Mouse (Mus musculus): Measurements from ENCODE around the gene Prol1. TPM values are rescaled to one million over a fixed set of nuclear protein-coding genes. Genes with fewer than 3 reads are reported as not detected.
"Not testable (repeated sequence)": the region's sequence is repeated elsewhere in the genome, so short reads cannot be mapped to it uniquely, and the experiment has no call there.

Gene Prol1
- total RNA-seq (2021) = not detected
- long read RNA-seq = 0 reads

GRCm38 (mm10) chr5:88317012-88317411, at the start of gene Prol1:
Gene Prol1, plus strand, starts transcription at chr5:88317312.
- DNase-seq (ENCODE audit: low spot score in 2 of 2) = no peak

- DNase-seq (ENCODE audit: low spot score in 2 of 2) = no peak
Measured at GRCm38 (mm10) chr5:88268619-88269018, 48.5 kb upstream of the Prol1 start, which contains the start of gene Gm7714. Gene Gm7714, plus strand, starts transcription at chr5:88268919.

GRCm38 (mm10) chr5:88311307-88311706, 5.8 kb upstream of the Prol1 start:
- DNase-seq (ENCODE audit: low spot score in 2 of 2) = not testable (repeated sequence)

- not testable (repeated sequence) for DNase-seq (ENCODE audit: low spot score in 2 of 2)
Measured at GRCm38 (mm10) chr5:88348533-88348932, 31.4 kb downstream of the Prol1 start.

- peak; percentile 1 to 78 for DNase-seq (ENCODE audit: low spot score in 2 of 2)
Measured at GRCm38 (mm10) chr5:88364768-88365167, 47.7 kb downstream of the Prol1 start.

GRCm38 (mm10) chr5:88366886-88367285, 49.8 kb downstream of the Prol1 start:
- no peak for DNase-seq (ENCODE audit: low spot score in 2 of 2)

- no peak for DNase-seq (ENCODE audit: low spot score in 2 of 2)
Measured at GRCm38 (mm10) chr5:88370578-88371232, 53.6 kb downstream of the Prol1 start.

GRCm38 (mm10) chr5:88372563-88372962, 55.5 kb downstream of the Prol1 start:
- no peak for DNase-seq (ENCODE audit: low spot score in 2 of 2)

GRCm38 (mm10) chr5:88375808-88376207, 58.7 kb downstream of the Prol1 start, which contains the start of gene Amtn:
Gene Amtn, plus strand, starts transcription at chr5:88376108.
- no peak for DNase-seq (ENCODE audit: low spot score in 2 of 2)

Other genes starting within 250 kb of the Prol1 start
- not detected for gene Smr2, start 230.8 kb upstream of the Prol1 start, total RNA-seq (2021)
- not detected for gene Gm11116, start 205.8 kb upstream of the Prol1 start, total RNA-seq (2021)
- gene Gm11115, start 163.2 kb upstream of the Prol1 start, total RNA-seq (2021) = not detected
- not detected for gene Gm7714, start 48.4 kb upstream of the Prol1 start, total RNA-seq (2021)
- gene Amtn, start 58.8 kb downstream of the Prol1 start, total RNA-seq (2021) = not detected
- not detected for gene Ambn, start 138.7 kb downstream of the Prol1 start, total RNA-seq (2021)
- not detected for gene Enam, start 170.7 kb downstream of the Prol1 start, total RNA-seq (2021)
- gene Jchain, start 210.6 kb downstream of the Prol1 start, total RNA-seq (2021) = under 1 TPM; 0.28 to 0.37 TPM
- 10 to 100 TPM; 29.3 to 30.5 TPM for gene Utp3, start 237.2 kb downstream of the Prol1 start, total RNA-seq (2021)
- gene Rufy3, start 247.7 kb downstream of the Prol1 start, total RNA-seq (2021) = 100 to 1,000 TPM; 159 to 169 TPM

All from layer of hippocampus, adult 18-20 months (tissue).